Mouse (Mus musculus) midbrain, embryonic 16.5 days (tissue): ENCODE measurements at regions not wholly inside any gene's neighbourhood (a gene's known extent, or its start where the extent isn't known, plus 50 kb on each side); places are given as distances from the start of the nearest gene placed in this dataset.
"Not testable (repeated sequence)": the region's sequence is repeated elsewhere in the genome, so short reads cannot be mapped to it uniquely, and the experiment has no call there.

Experiments
- ATAC-seq: fragments of 200-750 bp; cut with Nextera tagmentation; 2 replicates; pipeline ENCODE4 v1.8.0; 2017; ENCODE audit warnings: moderate TSS enrichment
- H3K27ac ChIP-seq: fragments of 300-500 bp; sonication (generic); 2 replicates; pipeline ENCODE4 v1.5.1; 2014; ENCODE audit warnings: mild to moderate bottlenecking, low read length, mixed read lengths
- H3K27me3 ChIP-seq: fragments of 300-500 bp; sonication (generic); 2 replicates; pipeline ENCODE4 v1.6.1; 2014; ENCODE audit warnings: low read depth, low read length, mixed read lengths; ENCODE audit not compliant: control insufficient read depth, insufficient read depth
- H3K36me3 ChIP-seq: fragments of 300-500 bp; sonication (generic); 2 replicates; pipeline ENCODE4 v1.6.1; 2014; ENCODE audit warnings: mild to moderate bottlenecking, low read length, moderate library complexity, mixed read lengths; ENCODE audit not compliant: control insufficient read depth, insufficient read depth
- H3K4me1 ChIP-seq: fragments of 300-500 bp; sonication (generic); 2 replicates; pipeline ENCODE4 v1.6.1; 2014; ENCODE audit warnings: mild to moderate bottlenecking, low read length, mixed read lengths; ENCODE audit not compliant: control insufficient read depth, insufficient read depth
- H3K4me2 ChIP-seq: fragments of 300-500 bp; sonication (generic); 2 replicates; pipeline ENCODE4 v1.6.1; 2014; ENCODE audit warnings: mild to moderate bottlenecking, low read length, mixed read lengths
- H3K4me3 ChIP-seq: fragments of 300-500 bp; sonication (generic); 2 replicates; pipeline ENCODE4 v1.5.1; 2014; ENCODE audit warnings: low read depth, mild to moderate bottlenecking, low read length, moderate library complexity, mixed read lengths
- H3K9ac ChIP-seq: fragments of 300-500 bp; sonication (generic); 2 replicates; pipeline ENCODE4 v1.6.1; 2014; ENCODE audit warnings: low read depth, low read length, mixed read lengths
- H3K9me3 ChIP-seq: fragments of 300-500 bp; sonication (generic); replicated peaks from 2 replicates; pipeline ENCODE4 v1.6.1; 2014; ENCODE audit warnings: mild to moderate bottlenecking, low read length, mixed read lengths; ENCODE audit not compliant: control insufficient read depth, poor library complexity, severe bottlenecking
- WGBS: fragments of 180-500 bp; shearing (Covaris S2); extraction: QIAGEN DNeasy Blood & Tissue Kit; methylation state at CpG from one replicate; pipeline ENCODE4 v1.1.7; 2014; 5-methylcytosine and 5-hydroxymethylcytosine counted together

GRCm38 (mm10) chr17:91551058-91551691, 458.3 kb upstream of the Nrxn1 start:
- not testable (repeated sequence) for H3K4me1 ChIP-seq, H3K27ac ChIP-seq, H3K9me3 ChIP-seq, H3K4me3 ChIP-seq, H3K4me2 ChIP-seq, ATAC-seq, H3K36me3 ChIP-seq, H3K27me3 ChIP-seq, H3K9ac ChIP-seq
- 83% methylated on average over 5 of the region's 9 CpGs for WGBS

GRCm38 (mm10) chr17:91531488-91531887, 438.6 kb upstream of the Nrxn1 start:
- Histone ChIP-seq H3K27ac (no peak overlapping the region), H3K4me1 (no peaks in the 10 kb centered on the region), H3K4me2 (no peak overlapping the region), H3K4me3 (no peak overlapping the region), H3K9me3 (no peaks in the 10 kb centered on the region), H3K9ac (no peak overlapping the region), H3K27me3 (no peaks in the 10 kb centered on the region), H3K36me3 (no peaks in the 10 kb centered on the region)
- ATAC-seq = no peak
- 93% methylated on average over 1 of the region's 1 CpGs for WGBS

GRCm38 (mm10) chr17:91517256-91517655, 424.4 kb upstream of the Nrxn1 start:
- Histone ChIP-seq H3K27me3 (no peaks in the 10 kb centered on the region), H3K9me3 (no peaks in the 10 kb centered on the region), H3K9ac (no peak overlapping the region), H3K4me3 (no peak overlapping the region), H3K4me2 (no peak overlapping the region), H3K27ac (no peak overlapping the region), H3K4me1 (no peaks in the 10 kb centered on the region), H3K36me3 (no peaks in the 10 kb centered on the region)
- no peak for ATAC-seq
